Mouse (Mus musculus) myocyte (in vitro differentiated cells): ENCODE data around the gene Tfb1m.

Experiments
- POLR2A ChIP-seq: IDR thresholded peaks from one replicate; pipeline ENCODE4 v1.6.1; 2011; ENCODE audit warnings: low read depth, mild to moderate bottlenecking, control low read depth, moderate library complexity; ENCODE audit not compliant: insufficient read length
- POLR2AphosphoS2 ChIP-seq: IDR thresholded peaks from one replicate; pipeline ENCODE4 v1.6.1; 2011; ENCODE audit warnings: low read depth, control low read depth; ENCODE audit not compliant: insufficient read length

GRCm38 (mm10) chr17:3481576-3482575 is 75.7 kb downstream of the Tfb1m start:
- TF ChIP-seq POLR2A (no peak), POLR2AphosphoS2 (no peak)
